Mouse (Mus musculus) hindbrain, embryonic 16.5 days (tissue): ENCODE measurements around the gene Fam207a. TPM values are rescaled to one million over a fixed set of nuclear protein-coding genes. Genes with fewer than 3 reads are reported as not detected.

Experiments
- ATAC-seq: fragments of 200-750 bp; cut with Nextera tagmentation; 2 replicates; pipeline ENCODE4 v1.8.0; 2017; ENCODE audit warnings: moderate TSS enrichment, moderate library complexity
- H3K27ac ChIP-seq: fragments of 300-500 bp; sonication (generic); 2 replicates; pipeline ENCODE4 v1.5.1; 2014; ENCODE audit warnings: low read depth, mild to moderate bottlenecking, control low read depth, low read length, moderate library complexity
- H3K27me3 ChIP-seq: fragments of 300-500 bp; sonication (generic); replicated peaks from 2 replicates; pipeline ENCODE4 v1.6.1; 2014; ENCODE audit warnings: low read length; ENCODE audit not compliant: control insufficient read depth, insufficient read depth
- H3K36me3 ChIP-seq: fragments of 300-500 bp; sonication (generic); 2 replicates; pipeline ENCODE4 v1.6.1; 2014; ENCODE audit warnings: mild to moderate bottlenecking, low read length, moderate library complexity, mixed read lengths; ENCODE audit not compliant: control insufficient read depth, insufficient read depth
- H3K4me1 ChIP-seq: fragments of 300-500 bp; sonication (generic); 2 replicates; pipeline ENCODE4 v1.6.1; 2014; ENCODE audit warnings: low read depth, low read length; ENCODE audit not compliant: control insufficient read depth, insufficient read depth
- H3K4me2 ChIP-seq: fragments of 300-500 bp; sonication (generic); 2 replicates; pipeline ENCODE4 v1.6.1; 2014; ENCODE audit warnings: mild to moderate bottlenecking, low read length, control low read depth, moderate library complexity
- H3K4me3 ChIP-seq: fragments of 300-500 bp; sonication (generic); 2 replicates; pipeline ENCODE4 v1.5.1; 2014; ENCODE audit warnings: mild to moderate bottlenecking, low read length, control low read depth, moderate library complexity
- H3K9ac ChIP-seq: fragments of 300-500 bp; sonication (generic); 2 replicates; pipeline ENCODE4 v1.6.1; 2014; ENCODE audit warnings: low read depth, mild to moderate bottlenecking, control low read depth, low read length, moderate library complexity
- H3K9me3 ChIP-seq: fragments of 300-500 bp; sonication (generic); 2 replicates; pipeline ENCODE4 v1.6.1; 2014; ENCODE audit warnings: mild to moderate bottlenecking, low read length, moderate library complexity; ENCODE audit not compliant: control insufficient read depth
- WGBS: fragments of 180-500 bp; shearing (Covaris S2); extraction: QIAGEN DNeasy Blood & Tissue Kit; methylation state at CpG from one replicate; pipeline ENCODE4 v1.1.7; 2014; 5-methylcytosine and 5-hydroxymethylcytosine counted together
- polyA plus RNA-seq: library from polyadenylated mRNA; unstranded; fragments of >200 nt; fragmentation: Nextera tagmentation; extraction: Ambion mirVana; gene quantifications from 2 replicates; pipeline ENCODE4 v1.2.1, GENCODE M21; 2015

The Fam207a gene
- polyA plus RNA-seq, 1 experiment from 2014 or later = 43.5 TPM

DNA sequence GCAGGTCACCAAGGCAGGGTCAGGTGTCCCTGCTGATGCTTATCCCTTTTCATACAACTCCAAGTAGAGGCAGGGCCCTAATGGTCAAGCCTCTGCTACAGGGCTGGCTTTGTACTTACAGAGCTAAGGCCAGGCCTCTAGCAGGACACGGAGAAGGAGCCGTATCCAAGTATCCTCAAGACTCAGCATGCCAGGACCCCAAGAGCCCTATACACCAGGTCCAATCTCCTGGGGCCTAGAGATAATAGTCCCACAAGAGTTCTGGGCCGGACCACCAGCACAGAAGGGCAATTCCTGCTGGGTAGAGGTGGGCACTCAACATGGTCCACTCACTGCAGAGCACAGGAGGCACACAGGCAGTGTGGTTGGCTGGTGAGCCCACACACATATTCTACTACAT lies 6.8 kb downstream of the Fam207a start:
- 86% methylated on average over 3 of the region's 3 CpGs for WGBS
- no peak for ATAC-seq
- Histone ChIP-seq H3K4me3 (no peak overlapping the region), H3K27me3 (no peaks in the 10 kb centered on the region), H3K36me3 (peaks cover 20% of the 10 kb centered on the region), H3K9ac (no peak overlapping the region), H3K4me2 (no peak overlapping the region), H3K4me1 (peaks cover 8% of the 10 kb centered on the region), H3K27ac (no peak overlapping the region), H3K9me3 (no peaks in the 10 kb centered on the region)

DNA sequence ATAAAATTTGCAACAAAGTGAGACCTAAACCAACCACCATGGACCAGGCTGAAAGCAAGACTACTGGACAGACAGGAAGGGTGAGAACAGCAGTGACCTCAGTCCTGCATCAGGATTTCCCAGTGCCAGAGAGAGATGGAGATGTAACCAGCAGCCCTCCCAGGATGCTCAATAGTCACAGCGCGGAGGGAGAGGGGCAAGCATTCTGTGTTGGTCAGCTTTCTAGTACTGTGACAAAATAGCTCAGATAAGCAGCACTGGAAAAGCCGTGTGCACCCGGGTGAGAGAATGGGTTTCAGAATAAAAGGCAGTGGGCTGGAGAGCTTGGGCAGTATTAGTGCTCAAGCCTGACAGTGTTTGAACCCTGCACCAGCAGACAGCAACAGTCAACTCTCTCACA lies 7.8 kb downstream of the Fam207a start:
- no peaks in the 10 kb centered on the region for H3K9me3 ChIP-seq
- H3K27ac ChIP-seq = no peak overlapping the region
- no peak overlapping the region for H3K4me2 ChIP-seq
- peaks cover 8% of the 10 kb centered on the region for H3K4me1 ChIP-seq
- no peaks in the 10 kb centered on the region for H3K27me3 ChIP-seq
- no peak overlapping the region for H3K4me3 ChIP-seq
- peaks cover 24% of the 10 kb centered on the region for H3K36me3 ChIP-seq
- no peak for ATAC-seq
- WGBS = 99% methylated on average over 4 of the region's 4 CpGs
- no peak overlapping the region for H3K9ac ChIP-seq

DNA sequence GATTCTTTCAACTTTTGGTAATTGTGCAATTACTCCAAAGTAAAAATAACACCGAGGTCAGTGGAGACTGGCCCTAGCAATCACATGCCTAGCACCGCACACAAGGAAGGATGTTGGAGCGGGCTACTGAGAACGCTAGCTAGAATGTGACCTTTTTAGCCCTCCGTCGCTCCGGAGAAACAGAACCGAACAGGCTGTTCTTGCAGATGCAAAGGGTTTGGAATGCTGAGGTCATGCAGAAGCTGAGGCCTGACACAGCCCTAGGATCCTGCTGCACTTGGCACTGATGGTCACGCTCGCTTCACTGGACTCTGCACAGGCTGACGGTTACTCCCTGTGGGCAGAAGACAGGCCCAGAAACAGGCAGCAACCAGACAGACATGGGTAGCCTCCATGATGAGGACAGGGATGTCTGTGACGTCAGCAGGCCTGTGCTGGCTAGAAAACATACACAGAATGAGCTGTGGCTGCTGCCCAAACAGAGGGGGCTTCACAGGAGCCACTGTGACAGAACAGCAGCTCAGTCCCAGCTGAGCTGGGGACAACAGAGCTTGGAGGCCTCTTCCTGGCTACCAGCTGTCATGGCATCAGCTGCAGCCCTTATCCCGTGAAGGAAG lies 8.5 kb downstream of the Fam207a start:
- WGBS = 87% methylated on average over 13 of the region's 13 CpGs
- Histone ChIP-seq H3K4me1 (peaks cover 8% of the 10 kb centered on the region), H3K27me3 (no peaks in the 10 kb centered on the region), H3K27ac (0 out of 2 replicates have a peak overlapping the region, but pooled peaks have one; percentile 13), H3K36me3 (peaks cover 21% of the 10 kb centered on the region), H3K9me3 (no peaks in the 10 kb centered on the region), H3K4me3 (no peak overlapping the region), H3K4me2 (no peak overlapping the region), H3K9ac (no peak overlapping the region)
- ATAC-seq = peak; percentile 19

DNA sequence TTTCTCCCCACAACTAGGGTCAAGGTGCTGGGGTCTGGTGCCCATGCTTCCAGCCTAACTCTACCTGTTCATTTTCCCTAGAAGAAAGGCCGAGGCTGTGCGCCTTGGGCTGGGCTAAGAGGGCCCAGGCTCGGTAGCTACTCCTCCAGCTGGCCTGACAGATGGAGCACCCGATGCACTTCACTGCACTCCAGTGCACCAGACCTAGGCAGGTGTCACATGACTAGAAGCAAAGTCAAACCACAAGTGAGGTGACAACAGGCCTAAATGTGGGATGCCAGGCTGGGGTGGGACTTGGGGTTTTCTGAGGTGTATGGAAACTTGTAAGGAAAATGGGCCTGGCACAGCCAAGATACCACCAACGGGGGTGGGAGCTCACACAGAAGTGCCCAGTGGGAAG lies 9.1 kb downstream of the Fam207a start:
- Histone ChIP-seq H3K9ac (no peak overlapping the region), H3K27ac (0 out of 2 replicates have a peak overlapping the region, but pooled peaks have one; percentile 13), H3K4me2 (no peak overlapping the region), H3K9me3 (no peaks in the 10 kb centered on the region), H3K4me1 (peaks cover 8% of the 10 kb centered on the region), H3K4me3 (no peak overlapping the region), H3K27me3 (no peaks in the 10 kb centered on the region), H3K36me3 (peaks cover 21% of the 10 kb centered on the region)
- no peak for ATAC-seq
- 66% methylated on average over 5 of the region's 5 CpGs for WGBS

DNA sequence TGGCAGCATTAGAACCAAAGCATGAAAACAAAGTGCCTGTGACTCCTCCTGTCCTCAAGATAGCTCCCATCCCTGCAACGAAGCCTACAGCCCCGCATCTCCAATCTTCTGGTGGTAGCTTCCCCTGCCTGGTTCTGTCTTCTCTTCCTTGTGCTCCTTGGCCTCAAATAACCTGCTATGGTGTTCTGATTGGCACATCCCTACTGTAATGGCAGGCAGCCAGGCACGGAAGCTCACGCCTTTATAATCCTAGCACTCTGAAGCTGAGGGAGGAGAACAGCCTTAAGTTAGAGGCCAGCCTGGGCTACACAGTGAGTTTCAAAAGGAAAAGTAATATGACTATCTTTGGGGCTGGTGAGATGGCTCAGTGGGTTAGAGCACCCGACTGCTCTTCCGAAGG lies 11.4 kb downstream of the Fam207a start:
- H3K27me3 ChIP-seq = no peaks in the 10 kb centered on the region
- no peak for ATAC-seq
- H3K9ac ChIP-seq = no peak overlapping the region
- H3K36me3 ChIP-seq = peaks cover 17% of the 10 kb centered on the region
- no peaks in the 10 kb centered on the region for H3K9me3 ChIP-seq
- no peak overlapping the region for H3K4me2 ChIP-seq
- WGBS = 83% methylated on average over 6 of the region's 6 CpGs
- H3K4me3 ChIP-seq = no peak overlapping the region
- peaks cover under 1% of the 10 kb centered on the region; the same call in 1 of the 2 replicates for H3K4me1 ChIP-seq
- no peak overlapping the region for H3K27ac ChIP-seq

DNA sequence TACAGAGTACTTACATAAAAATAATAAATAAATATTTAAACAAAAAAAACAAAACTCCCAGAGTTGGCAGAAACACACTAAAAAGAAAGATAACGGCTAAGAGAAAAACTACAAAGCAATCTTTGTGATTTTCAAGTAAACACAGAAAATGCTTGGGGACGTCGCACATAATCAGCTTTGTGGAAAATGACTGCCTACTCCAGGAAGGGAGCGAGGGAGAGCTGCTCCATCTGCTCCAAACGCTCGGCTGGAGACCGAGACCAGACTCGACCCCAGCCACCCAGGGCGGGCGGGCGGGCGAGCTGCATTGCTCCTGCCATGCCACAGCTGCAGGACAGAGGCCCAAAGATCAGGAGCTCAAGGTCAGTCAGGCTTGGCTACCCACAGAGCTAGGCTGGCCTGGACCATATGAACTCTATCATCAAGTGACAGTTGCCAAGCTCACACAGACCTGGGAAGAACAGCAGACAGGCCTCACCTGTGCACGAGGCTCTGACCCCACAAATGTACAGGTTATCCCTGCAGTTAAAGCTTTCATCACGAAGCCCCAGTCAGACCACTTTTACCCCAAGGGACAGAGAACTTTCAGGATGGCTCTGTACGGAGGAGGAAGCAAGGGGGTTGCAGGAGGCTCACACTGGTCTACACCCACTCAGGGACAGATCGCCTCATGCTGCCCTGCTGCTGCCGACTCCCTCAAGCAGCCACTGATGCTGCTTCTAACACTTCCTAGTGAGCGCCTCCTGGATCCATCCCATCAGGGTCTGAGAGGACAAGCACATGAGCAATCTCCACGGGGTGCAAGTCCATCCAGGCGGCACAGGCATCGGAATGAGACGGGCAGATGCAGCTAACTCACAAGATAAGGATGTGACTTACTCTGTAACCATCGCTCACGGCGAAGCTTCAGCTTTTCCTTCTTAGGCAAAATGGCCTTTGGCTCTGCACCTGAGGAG lies 12.3 kb downstream of the Fam207a start:
- Histone ChIP-seq H3K9ac (no peak overlapping the region), H3K27ac (no peak overlapping the region; the same call in 1 of the 2 replicates), H3K27me3 (no peaks in the 10 kb centered on the region), H3K4me3 (no peak overlapping the region), H3K4me2 (no peak overlapping the region), H3K4me1 (no peaks in the 10 kb centered on the region), H3K9me3 (no peaks in the 10 kb centered on the region), H3K36me3 (peaks cover 17% of the 10 kb centered on the region)
- no peak for ATAC-seq
- WGBS = 88% methylated on average over 25 of the region's 25 CpGs

DNA sequence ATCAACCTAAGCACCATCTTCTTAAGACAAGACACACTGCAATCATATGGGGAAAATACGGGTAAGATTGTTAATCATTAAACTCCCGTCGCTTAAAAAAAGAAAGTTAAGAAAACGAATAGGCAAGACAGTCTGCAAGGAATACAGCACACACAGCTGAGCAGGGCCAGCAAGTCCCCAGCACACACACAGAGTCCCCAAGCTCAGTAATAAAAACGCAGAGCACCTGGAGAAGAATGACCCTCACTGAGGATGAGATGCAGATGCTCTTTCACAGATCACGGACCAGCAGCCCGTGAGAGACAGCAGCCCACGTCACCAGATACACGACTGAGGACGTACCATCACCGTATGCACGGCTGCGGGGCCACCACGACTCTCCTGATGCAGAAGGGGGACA lies 14.9 kb downstream of the Fam207a start:
- Histone ChIP-seq H3K9ac (no peak overlapping the region), H3K36me3 (peaks cover 11% of the 10 kb centered on the region), H3K4me3 (no peak overlapping the region), H3K4me1 (no peaks in the 10 kb centered on the region; the same call in 1 of the 2 replicates), H3K27me3 (no peaks in the 10 kb centered on the region), H3K9me3 (no peaks in the 10 kb centered on the region), H3K27ac (no peak overlapping the region), H3K4me2 (no peak overlapping the region)
- ATAC-seq = no peak
- WGBS = 86% methylated on average over 14 of the region's 14 CpGs

DNA sequence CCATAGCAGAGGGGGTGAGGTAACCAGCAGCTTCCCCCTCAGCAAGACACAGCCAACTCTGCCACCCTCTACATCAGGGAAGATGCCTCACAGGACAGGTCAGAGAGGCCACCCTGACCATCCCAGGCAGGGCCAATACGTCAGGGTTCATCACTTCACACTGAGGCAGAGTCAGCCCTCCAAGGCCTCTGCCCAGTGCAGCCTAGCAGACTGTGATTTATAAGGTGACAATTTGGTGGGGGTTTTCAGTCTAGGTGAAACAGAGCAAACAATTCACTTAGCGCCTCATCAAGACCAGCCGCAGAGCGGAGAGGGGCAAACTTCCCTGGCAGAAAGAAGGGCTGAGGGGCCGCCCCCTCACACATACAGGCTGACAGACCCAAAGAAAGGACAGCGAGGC lies 17.3 kb downstream of the Fam207a start:
- no peaks in the 10 kb centered on the region; the same call in 1 of the 2 replicates for H3K4me1 ChIP-seq
- H3K9ac ChIP-seq = no peak overlapping the region
- no peaks in the 10 kb centered on the region for H3K27me3 ChIP-seq
- ATAC-seq = no peak
- H3K36me3 ChIP-seq = peaks cover 8% of the 10 kb centered on the region
- H3K4me3 ChIP-seq = no peak overlapping the region
- no peaks in the 10 kb centered on the region for H3K9me3 ChIP-seq
- 90% methylated on average over 6 of the region's 6 CpGs for whole genome bisulfite sequencing
- H3K27ac ChIP-seq = no peak overlapping the region
- no peak overlapping the region for H3K4me2 ChIP-seq

DNA sequence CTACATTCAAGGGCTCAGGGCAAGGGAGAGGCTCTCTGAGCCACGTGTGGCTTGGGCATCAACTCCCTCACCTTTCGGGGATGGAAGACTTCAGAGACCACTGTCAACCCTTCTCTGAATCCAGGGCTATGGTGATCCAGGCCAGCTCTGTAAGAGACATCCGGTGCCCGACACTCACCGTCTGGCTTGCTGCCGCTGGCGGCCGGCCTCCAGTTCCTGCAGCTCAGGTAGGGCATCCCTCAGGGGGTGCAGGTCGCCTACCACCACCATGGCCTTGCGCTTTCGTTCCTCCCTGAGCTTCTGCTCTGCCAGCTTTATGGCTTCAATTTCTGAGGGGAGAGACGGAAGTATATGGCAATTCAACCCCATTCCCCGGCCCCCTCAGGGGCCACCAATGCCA lies 18.4 kb downstream of the Fam207a start:
- Histone ChIP-seq H3K4me1 (no peaks in the 10 kb centered on the region; the same call in 1 of the 2 replicates), H3K4me3 (no peak overlapping the region), H3K9ac (no peak overlapping the region), H3K36me3 (peaks cover 11% of the 10 kb centered on the region), H3K4me2 (no peak overlapping the region), H3K27ac (no peak overlapping the region), H3K27me3 (no peaks in the 10 kb centered on the region), H3K9me3 (no peaks in the 10 kb centered on the region)
- 89% methylated on average over 11 of the region's 13 CpGs for WGBS
- no peak for ATAC-seq
